Mouse (Mus musculus): ENCODE measurements around the gene Klf5.

GRCm38 (mm10) chr14:99304387-99304786 is 5.9 kb downstream of the Klf5 start:
- TF ChIP-seq CTCF (IDR thresholded peaks at IDR 0.05) (no peak), EP300 (IDR thresholded peaks at IDR 0.05) (no peak)
